8 mouse cellular contexts compared by ENCODE assay signal in the genomic region with DNA sequence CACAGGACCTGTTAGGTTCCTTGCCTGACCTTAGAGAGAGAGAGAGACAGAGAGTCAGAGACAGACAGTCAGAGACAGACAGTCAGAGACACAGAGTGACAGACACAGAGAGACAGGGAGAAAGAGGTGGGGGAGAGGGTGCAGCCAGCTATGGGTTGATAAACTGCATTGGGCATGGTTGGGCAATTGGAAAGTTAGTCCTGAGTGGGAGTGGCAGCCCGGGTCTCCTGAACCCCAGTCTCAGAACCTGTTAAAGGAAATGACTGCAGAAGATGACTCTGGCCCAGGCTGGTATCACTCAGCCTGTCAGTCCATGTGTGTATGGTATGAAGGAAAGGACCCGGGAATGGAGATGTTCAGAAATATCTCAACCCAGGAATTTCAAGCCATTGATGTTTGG. TPM values are rescaled to one million over a fixed set of nuclear protein-coding genes. Genes with fewer than 3 reads are reported as not detected.
DNase-seq lines count a peak whose midpoint lies in the region; ATAC-seq lines count a peak whose summit lies in the region.

No protein-coding gene starts in this region.

- H3K36me3 ChIP-seq in heart, embryonic 10.5 days: peaks cover 27% of the 10 kb centered on the region; the same call in 1 of the 2 replicates
- H3K36me3 ChIP-seq in neural tube, embryonic 12.5 days: no peaks in the 10 kb centered on the region
- peaks cover 16% of the 10 kb centered on the region for H3K36me3 ChIP-seq in liver, embryonic 12.5 days

- no peak for DNase-seq in heart, embryonic 10.5 days (ENCODE audit: low spot score)
- no peak for DNase-seq in heart, adult 8-10 months (ENCODE audit: low spot score)
- DNase-seq in neural tube, embryonic 10.5 days (ENCODE audit: extremely low spot score, low spot score): no peak
- DNase-seq in ovary, postnatal 36 days (ENCODE audit: low spot score): no peak
- no peak for DNase-seq in frontal cortex, postnatal 10 days (ENCODE audit: low spot score in 2 of 2)
- DNase-seq in ovary, adult 18-20 months (ENCODE audit: low spot score): no peak

- peak overlapping the region; percentile 96; the same call in 1 of the 2 replicates for H3K27ac ChIP-seq in heart, embryonic 10.5 days
- no peak overlapping the region for H3K27ac ChIP-seq in neural tube, embryonic 12.5 days
- no peak overlapping the region for H3K27ac ChIP-seq in liver, embryonic 12.5 days

- H3K9ac ChIP-seq in neural tube, embryonic 12.5 days: no peak overlapping the region
- no peak overlapping the region for H3K9ac ChIP-seq in liver, embryonic 12.5 days

- peaks cover 36% of the 10 kb centered on the region for H3K4me1 ChIP-seq in heart, embryonic 10.5 days
- peaks cover 22% of the 10 kb centered on the region; the same call in 1 of the 2 replicates for H3K4me1 ChIP-seq in neural tube, embryonic 12.5 days
- peaks cover 12% of the 10 kb centered on the region; the same call in 1 of the 2 replicates for H3K4me1 ChIP-seq in liver, embryonic 12.5 days

- peak overlapping the region; percentile 78 for H3K4me3 ChIP-seq in heart, embryonic 10.5 days
- H3K4me3 ChIP-seq in neural tube, embryonic 12.5 days: no peak overlapping the region
- H3K4me3 ChIP-seq in liver, embryonic 12.5 days: peak overlapping the region; percentile 63; the same call in 1 of the 2 replicates

- H3K27me3 ChIP-seq in heart, embryonic 10.5 days (ENCODE audit: insufficient read depth, poor library complexity, severe bottlenecking): peaks cover 27% of the 10 kb centered on the region
- no peaks in the 10 kb centered on the region for H3K27me3 ChIP-seq in neural tube, embryonic 12.5 days (replicated peaks)
- peaks cover 51% of the 10 kb centered on the region for H3K27me3 ChIP-seq in liver, embryonic 12.5 days (replicated peaks)

- no peak for ATAC-seq in neural tube, embryonic 12.5 days (ENCODE audit: low FRiP score, low read depth)
- no peak for ATAC-seq in liver, embryonic 12.5 days

- WGBS in heart, embryonic 10.5 days: 42% methylated on average over 2 of the region's 2 CpGs
- 81% methylated on average over 2 of the region's 2 CpGs for WGBS in neural tube, embryonic 12.5 days
- 48% methylated on average over 2 of the region's 2 CpGs for WGBS in liver, embryonic 12.5 days (ENCODE audit: insufficient replicate concordance)

- peak overlapping the region; percentile 76 for H3K4me2 ChIP-seq in neural tube, embryonic 12.5 days (replicated peaks)
- peak overlapping the region; percentile 79 for H3K4me2 ChIP-seq in liver, embryonic 12.5 days

- H3K9me3 ChIP-seq in heart, embryonic 10.5 days: no peaks in the 10 kb centered on the region
- no peaks in the 10 kb centered on the region for H3K9me3 ChIP-seq in neural tube, embryonic 12.5 days
- H3K9me3 ChIP-seq in liver, embryonic 12.5 days (replicated peaks): no peaks in the 10 kb centered on the region

RNA-seq across cellular contexts. Expression of a gene that starts 2.1 kb away (rescaled TPM):
- polyA plus RNA-seq in heart, embryonic 10.5 days (2016; fragmentation: Nextera tagmentation; extraction: Ambion mirVana): 10.4 and 11.3 TPM in 2 replicates
- 10 to 100 TPM; 43.5 to 56.6 (median 51.5) TPM for total RNA-seq in heart, adult 8-10 months (2022)
- 7.2 and 8.1 TPM in 2 replicates for polyA plus RNA-seq in neural tube, embryonic 12.5 days (2016; fragmentation: Nextera tagmentation; extraction: Ambion mirVana)
- polyA plus RNA-seq in liver, embryonic 12.5 days (2016; fragmentation: Nextera tagmentation; extraction: Ambion mirVana): 8.7 and 8.8 TPM in 2 replicates
